Mouse (Mus musculus) lung, postnatal 0 days (tissue): ENCODE measurements around the gene Frrs1.

Experiments used
- CTCF ChIP-seq: IDR thresholded peaks from 2 replicates; pipeline ENCODE4 v1.5.1; 2016; ENCODE audit warnings: antibody characterized with exemption, mild to moderate bottlenecking
- EP300 ChIP-seq: IDR thresholded peaks from 2 replicates; pipeline ENCODE4 v1.6.1; 2016; ENCODE audit warnings: antibody characterized with exemption, mild to moderate bottlenecking, control low read depth

- TF ChIP-seq CTCF: no peak
- no peak for TF ChIP-seq EP300
These were observed 30.1 kb downstream of the Frrs1 start for GRCm38 (mm10) chr3:116889358-116889757.
